ENCODE assay signal across 10 mouse cellular contexts in the genomic region with DNA sequence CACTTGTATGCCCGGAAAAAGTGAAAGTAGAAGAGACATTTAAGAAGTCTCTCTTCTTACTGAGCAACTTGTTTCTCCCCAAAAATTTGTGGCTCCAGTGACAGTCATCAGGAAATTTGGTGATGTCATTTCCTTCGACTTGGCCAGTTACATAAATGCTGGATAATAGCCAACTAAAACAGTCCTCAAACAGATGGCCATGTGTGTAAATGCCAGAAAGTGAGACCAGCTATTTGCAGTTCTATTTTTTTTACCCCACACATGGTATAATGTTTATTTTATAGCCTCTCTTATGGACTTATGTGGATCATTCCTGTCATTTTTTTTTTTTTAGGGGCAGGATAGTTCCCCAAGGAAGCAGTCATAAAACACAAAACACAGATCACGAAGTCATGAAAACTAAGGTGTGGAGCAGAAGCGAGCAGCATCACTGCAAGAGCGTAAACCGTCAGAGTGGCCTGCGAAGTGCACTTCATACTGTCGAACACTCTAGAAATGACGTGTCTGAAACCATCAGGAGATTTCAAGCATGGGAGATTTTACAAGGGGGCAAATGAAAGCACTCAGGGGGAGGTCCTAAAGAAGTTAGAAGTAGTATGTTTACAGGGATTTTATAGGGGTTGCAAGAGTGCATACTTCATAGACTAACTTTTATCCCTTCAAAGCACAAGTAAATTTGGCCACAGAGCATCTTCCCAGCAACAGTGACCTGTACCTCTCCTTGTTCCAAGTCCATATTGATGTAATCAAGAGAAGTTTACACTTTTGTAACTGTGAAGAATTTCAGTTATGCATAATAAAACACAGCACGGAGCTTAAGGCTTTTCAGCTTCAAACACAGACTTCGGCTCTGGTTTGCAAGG. TPM values are rescaled to one million over a fixed set of nuclear protein-coding genes. Genes with fewer than 3 reads are reported as not detected.
DNase-seq lines count a peak whose midpoint lies in the region; ATAC-seq lines count a peak whose summit lies in the region.
"Had no signal": no experiment of that assay in that cellular context is flagged by ENCODE, and none has a peak within 500 bp of the region (broad histone marks: within the 10 kb centered on the region; RNA-seq: fewer than 3 reads in every experiment).

No protein-coding gene starts in this region.

- no peak overlapping the region for H3K9ac ChIP-seq in limb, embryonic 11.5 days (ENCODE audit: low read length)

- peak; percentile 37 for DNase-seq in embryo, embryonic 11 days
- no peak for DNase-seq in embryo, embryonic 9.5 days (ENCODE audit: extremely low spot score)
- peak; percentile 68 for DNase-seq in 416B (ENCODE audit: low read depth)
- DNase-seq in heart, adult 18-20 months = peak; percentile 66 to 75
- DNase-seq in limb, embryonic 11.5 days (ENCODE audit: low spot score) = no peak
- no peak for DNase-seq in left cerebral cortex, postnatal 4 days
- DNase-seq in left cerebral cortex, adult 8-10 months (ENCODE audit: low spot score in 2 of 2) = no peak
- DNase-seq in layer of hippocampus, postnatal 10 days (ENCODE audit: low spot score in 2 of 2) = no peak
- DNase-seq: spleen, adult 18-20 months had no signal

- WGBS in limb, embryonic 11.5 days = 44% methylated on average over 11 of the region's 11 CpGs

- ATAC-seq in limb, embryonic 11.5 days (ENCODE audit: insufficient number of reproducible peaks, low FRiP score, low TSS enrichment, low read depth) = peak; percentile 56; the same call in 1 of the 2 replicates
- ATAC-seq: CD4-positive, CD25-positive, alpha-beta regulatory T cell, adult 4 months had no signal

- no peak overlapping the region for H3K4me2 ChIP-seq in limb, embryonic 11.5 days (ENCODE audit: low read depth, severe bottlenecking)

- no peaks in the 10 kb centered on the region for H3K9me3 ChIP-seq in limb, embryonic 11.5 days (ENCODE audit: control insufficient read depth, low read length)

- H3K4me3 ChIP-seq in limb, embryonic 11.5 days (ENCODE audit: low read depth, low read length) = no peak overlapping the region

- intact Hi-C loops in left cerebral cortex, postnatal 4 days (cut with DNase I) = no loop called here

- H3K4me1 ChIP-seq in limb, embryonic 11.5 days (ENCODE audit: control insufficient read depth, insufficient read depth, low read length) = peaks cover 9% of the 10 kb centered on the region; the same call in 1 of the 2 replicates

- H3K27me3 ChIP-seq in limb, embryonic 11.5 days (ENCODE audit: control insufficient read depth, insufficient read depth, low read length) = no peaks in the 10 kb centered on the region

- peak overlapping the region; percentile 39 for H3K27ac ChIP-seq in limb, embryonic 11.5 days (replicated peaks; ENCODE audit: low read depth, low read length)

- no peaks in the 10 kb centered on the region for H3K36me3 ChIP-seq in limb, embryonic 11.5 days (ENCODE audit: control insufficient read depth, insufficient read depth, low read length)

RNA-seq across cellular contexts. Expression of gene Dab2, which starts 20.8 kb away (rescaled TPM):
- 10 to 100 TPM; 15.1 to 17.2 TPM for total RNA-seq in heart, adult 18-20 months (2021)
- 57.4 and 69.4 TPM in 2 replicates for polyA plus RNA-seq in limb, embryonic 11.5 days (2014; fragmentation: Nextera tagmentation; extraction: Ambion mirVana)
- total RNA-seq in left cerebral cortex, postnatal 4 days (2021) = 10 to 100 TPM; 35.6 to 37.3 TPM
- 10 to 100 TPM; 10.8 to 14.5 (median 12.7) TPM for total RNA-seq in left cerebral cortex, adult 8-10 months (2022)
- total RNA-seq in layer of hippocampus, postnatal 10 days (2021) = 10 to 100 TPM; 28.4 to 29.9 TPM
- polyA plus RNA-seq: CD4-positive, CD25-positive, alpha-beta regulatory T cell, adult 4 months had no signal

Comparison
In these comparisons a context has a peak if more than half of its experiments do, and no peak if none do; other contexts are left out.
1. DNase-seq: peak in embryo, embryonic 11 days (single experiment), 416B (single experiment) and heart, adult 18-20 months (2 of 2); none in embryo, embryonic 9.5 days (single experiment), limb, embryonic 11.5 days (single experiment), left cerebral cortex, postnatal 4 days (single experiment), left cerebral cortex, adult 8-10 months (0 of 2) and layer of hippocampus, postnatal 10 days (0 of 2).